Mouse (Mus musculus): ENCODE measurements around the gene Ppp1r9b.

The Ppp1r9b gene

DNA sequence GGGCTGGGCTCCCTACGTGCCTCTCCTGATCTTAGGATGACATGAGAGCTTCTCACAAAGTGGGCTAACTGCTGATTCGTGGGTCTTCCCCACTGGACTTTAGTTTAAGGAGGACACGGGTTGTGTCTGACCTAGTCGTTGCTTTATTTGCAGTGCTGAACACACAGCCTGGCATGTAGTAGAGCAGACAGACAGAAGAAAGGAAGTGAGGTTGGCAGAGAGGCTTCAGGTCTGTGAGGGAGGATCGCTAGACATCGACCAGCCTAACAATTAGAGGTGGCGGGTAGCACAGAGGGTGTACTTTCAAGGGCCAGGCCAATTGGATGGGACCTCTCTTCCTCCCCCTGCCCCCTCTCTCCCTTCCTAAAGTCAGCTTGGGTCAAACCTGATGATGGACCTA is 52.8 kb downstream of the Ppp1r9b start:
- in situ Hi-C loops (cut with MboI, MseI): loop anchor here (5.0 kb wide), 1 partner anchor 64 kb away; no protein-coding TSS in a partner anchor

DNA sequence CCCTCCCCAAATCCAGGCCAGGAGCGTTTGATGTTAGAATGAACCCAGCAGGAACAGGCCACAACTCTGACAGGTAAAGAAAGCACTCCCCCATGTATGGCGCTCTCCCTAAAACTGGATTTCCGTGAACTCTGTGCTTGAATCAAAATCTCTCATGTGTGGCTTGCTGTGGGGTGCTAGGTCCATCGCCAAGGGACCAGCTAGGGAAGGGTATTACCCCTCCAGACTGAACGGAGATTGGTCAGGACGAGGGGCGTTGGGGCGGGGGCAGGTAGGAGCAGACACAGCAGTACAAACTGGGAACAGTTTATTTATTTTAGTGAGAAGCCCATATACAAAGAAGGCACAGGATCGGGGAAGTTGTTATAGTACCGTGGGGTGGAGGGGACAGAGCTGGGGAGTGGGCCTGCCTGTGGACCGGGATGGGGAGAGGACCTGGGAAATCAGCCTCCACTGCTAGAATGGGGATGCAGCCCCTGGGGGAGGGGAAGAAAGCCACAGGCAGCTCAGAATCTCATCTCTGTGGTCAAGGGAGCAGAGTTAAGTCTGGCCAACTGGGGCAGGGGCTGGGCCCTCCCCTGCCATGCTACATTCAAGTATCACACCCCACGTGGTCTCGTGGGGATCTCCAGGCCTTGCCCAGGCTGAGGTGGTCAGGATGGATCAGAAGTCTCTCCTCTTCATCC is 53.5 kb downstream of the Ppp1r9b start:
- in situ Hi-C loops (cut with MboI, MseI): loop anchor here (5.0 kb wide), 1 partner anchor 63 kb away; no protein-coding TSS in a partner anchor

DNA sequence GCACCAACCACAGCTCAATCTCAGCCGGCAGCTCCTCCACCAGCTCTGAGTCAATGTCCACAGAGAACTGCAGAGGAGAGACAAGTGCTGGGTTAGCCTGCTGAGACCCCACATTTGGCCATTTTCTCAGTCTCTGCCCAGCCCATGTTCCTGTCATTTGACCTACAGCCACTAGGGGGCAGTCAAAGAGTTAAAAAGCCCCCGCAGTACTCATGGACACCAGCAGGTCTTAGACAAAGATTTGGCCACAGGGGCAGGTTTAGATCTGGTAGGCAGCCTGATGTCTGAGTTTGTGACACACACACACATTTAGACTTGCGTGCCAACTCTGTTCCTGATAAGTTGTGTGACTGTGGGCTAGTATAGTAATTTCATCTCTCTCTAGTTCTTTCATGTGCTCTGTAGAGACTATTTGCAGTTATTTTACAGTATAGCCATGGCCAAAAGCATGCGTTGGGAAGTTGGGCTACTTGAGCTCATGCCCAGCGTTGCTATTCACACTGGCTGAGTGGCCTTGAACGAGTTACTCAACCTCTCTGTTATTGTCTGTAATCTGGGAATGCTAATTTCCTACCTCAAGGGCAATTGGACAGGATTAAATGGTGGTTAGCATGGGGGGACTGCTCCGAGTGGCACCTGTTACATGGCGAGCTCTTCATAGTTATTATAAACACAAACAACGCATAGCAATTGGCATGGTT is 56.3 kb downstream of the Ppp1r9b start:
- in situ Hi-C loops (cut with MboI, MseI): no loop called here

DNA sequence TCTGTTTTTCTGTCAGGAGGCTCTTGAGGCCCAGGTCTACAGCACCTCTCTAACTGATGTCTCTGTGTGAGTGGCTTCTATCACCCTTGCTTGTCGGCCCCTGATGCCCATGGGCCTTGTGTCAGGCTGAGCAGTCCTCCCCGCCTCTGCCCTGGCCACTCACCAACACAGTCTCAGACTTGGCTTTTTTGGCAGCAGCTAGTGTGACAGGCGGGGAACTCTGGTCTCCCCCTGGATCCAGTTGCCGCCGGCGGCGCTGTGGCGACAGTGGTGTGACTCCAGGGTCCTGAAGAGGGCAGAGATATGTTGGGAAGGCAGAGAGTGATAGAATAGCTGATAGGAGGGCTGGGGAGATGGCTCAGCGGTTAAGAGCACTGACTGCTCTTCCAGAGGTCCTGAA is 62.2 kb downstream of the Ppp1r9b start:
- in situ Hi-C loops (cut with MboI, MseI): no loop called here

Data from regulatory T cell (primary cell).